Mouse (Mus musculus) heart, postnatal 0 days (tissue): ENCODE measurements around the gene Actb.

ENCODE experiments used
- CTCF ChIP-seq: IDR thresholded peaks from 2 replicates; pipeline ENCODE4 v1.5.1; 2016; ENCODE audit warnings: antibody characterized with exemption, control low read depth, low read depth
- EP300 ChIP-seq: IDR thresholded peaks from 2 replicates; pipeline ENCODE4 v1.6.1; 2016; ENCODE audit warnings: antibody characterized with exemption, low read depth

DNA sequence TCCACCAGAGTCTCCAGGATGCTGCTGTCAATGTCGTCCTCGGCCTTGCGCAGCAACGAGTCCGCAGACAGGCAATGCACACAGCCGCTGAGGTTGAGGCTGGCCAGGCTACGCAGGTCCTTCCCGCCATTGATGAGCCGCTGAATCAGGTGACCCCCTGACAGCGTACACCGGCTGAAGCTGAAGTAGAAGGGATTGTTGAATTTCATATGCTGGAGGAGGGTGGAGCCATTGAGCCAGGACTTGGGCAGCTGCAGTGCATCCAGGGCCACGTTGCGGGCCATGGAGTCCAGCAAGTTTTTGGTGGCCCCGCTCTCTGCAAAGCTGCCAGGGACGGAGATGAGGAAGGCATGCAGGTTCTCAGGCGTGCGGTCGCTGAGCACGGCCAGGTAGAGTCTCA, 20.4 kb downstream of the Actb start:
- no peak for TF ChIP-seq CTCF
- no peak for TF ChIP-seq EP300
